Mouse (Mus musculus) stomach, embryonic 16.5 days (tissue): Measurements from ENCODE around the gene Rps2. TPM values are rescaled to one million over a fixed set of nuclear protein-coding genes. Genes with fewer than 3 reads are reported as not detected.
A peak's percentile ranks its signal among the peaks of the same experiment; 100 is the strongest.
"Not testable (repeated sequence)": the region's sequence is repeated elsewhere in the genome, so short reads cannot be mapped to it uniquely, and the experiment has no call there.

ENCODE experiments used
- ATAC-seq: fragments of 200-750 bp; cut with Nextera tagmentation; 2 replicates; pipeline ENCODE4 v1.8.0; 2017; ENCODE audit warnings: moderate number of reproducible peaks, moderate TSS enrichment; ENCODE audit not compliant: insufficient read depth, low FRiP score
- H3K27ac ChIP-seq: fragments of 300-500 bp; sonication (generic); 2 replicates; pipeline ENCODE4 v1.5.1; 2014; ENCODE audit warnings: low read length
- H3K27me3 ChIP-seq: fragments of 300-500 bp; sonication (generic); 2 replicates; pipeline ENCODE4 v1.6.1; 2014; ENCODE audit warnings: low read length, control low read depth, mixed read lengths; ENCODE audit not compliant: control insufficient read depth, insufficient read depth
- H3K36me3 ChIP-seq: fragments of 300-500 bp; sonication (generic); 2 replicates; pipeline ENCODE4 v1.6.1; 2014; ENCODE audit warnings: low read length; ENCODE audit not compliant: control insufficient read depth, insufficient read depth
- H3K4me1 ChIP-seq: fragments of 300-500 bp; sonication (generic); 2 replicates; pipeline ENCODE4 v1.6.1; 2014; ENCODE audit warnings: low read length, control low read depth, mixed read lengths; ENCODE audit not compliant: control insufficient read depth, insufficient read depth
- H3K4me2 ChIP-seq: fragments of 300-500 bp; sonication (generic); 2 replicates; pipeline ENCODE4 v1.6.1; 2014; ENCODE audit warnings: low read depth, low read length, mixed read lengths
- H3K4me3 ChIP-seq: fragments of 300-500 bp; sonication (generic); replicated peaks from 2 replicates; pipeline ENCODE4 v1.5.1; 2014; ENCODE audit warnings: mild to moderate bottlenecking, low read length
- H3K9ac ChIP-seq: fragments of 300-500 bp; sonication (generic); 2 replicates; pipeline ENCODE4 v1.6.1; 2014; ENCODE audit warnings: low read length
- H3K9me3 ChIP-seq: fragments of 300-500 bp; sonication (generic); replicated peaks from 2 replicates; pipeline ENCODE4 v1.6.1; 2016; ENCODE audit warnings: low read length, control low read depth; ENCODE audit not compliant: control insufficient read depth
- WGBS: fragments of 180-500 bp; shearing (Covaris S2); extraction: QIAGEN DNeasy Blood & Tissue Kit; methylation state at CpG from one replicate; pipeline ENCODE4 v1.1.7; 2014; 5-methylcytosine and 5-hydroxymethylcytosine counted together
- polyA plus RNA-seq: library from polyadenylated mRNA; unstranded; fragments of >200 nt; fragmentation: Nextera tagmentation; extraction: Ambion mirVana; gene quantifications from 2 replicates; pipeline ENCODE4 v1.2.1, GENCODE M21; 2015

Gene Rps2
- 1,212 and 1,230 TPM in 2 replicates for polyA plus RNA-seq

DNA sequence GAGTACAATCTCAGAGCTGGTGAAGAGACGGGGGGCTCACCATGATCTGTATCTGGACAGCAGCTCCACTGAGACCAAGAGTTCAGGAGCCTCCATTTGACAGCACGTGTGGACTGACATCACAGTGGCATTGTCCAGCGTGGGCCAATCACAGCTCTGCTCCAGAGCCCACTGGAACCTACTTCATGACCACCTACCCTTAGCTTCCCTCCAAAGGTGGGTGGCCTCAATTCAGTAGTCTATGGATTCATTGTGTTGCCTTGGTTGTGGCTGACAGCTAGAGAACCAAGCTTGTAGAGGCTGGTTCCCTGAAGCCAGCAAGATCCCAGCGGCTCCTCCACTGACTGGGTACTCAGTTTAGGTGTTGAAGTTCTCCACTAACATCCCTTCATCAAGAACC is at the start of gene Rps2, which contains the start of gene Rnf151:
Gene Rps2, plus strand, starts transcription at position 174 of the 400 bp plus-strand sequence.
Gene Rnf151, minus strand, starts transcription at position 121 of the 400 bp plus-strand sequence.
- Histone ChIP-seq H3K9ac (peak within 1 kb of the TSS; percentile 95), H3K27me3 (no peaks in the 10 kb centered on the region), H3K27ac (no peak within 1 kb of the TSS), H3K4me2 (peak within 1 kb of the TSS; percentile 48), H3K36me3 (0 out of 2 replicates have a peak, but pooled peaks cover 3% of the 10 kb centered on the region), H3K9me3 (no peaks in the 10 kb centered on the region), H3K4me1 (peaks cover 14% of the 10 kb centered on the region), H3K4me3 (peak within 1 kb of the TSS; percentile 94)
- WGBS: 91% methylated on average over 4 of the region's 4 CpGs
- ATAC-seq: no peak

- H3K9me3 ChIP-seq, H3K36me3 ChIP-seq, ATAC-seq, H3K27me3 ChIP-seq: not testable (repeated sequence)
- H3K27ac ChIP-seq: peak overlapping the region; percentile 78
- peak overlapping the region; percentile 69 for H3K4me2 ChIP-seq
- H3K4me1 ChIP-seq: peaks cover 33% of the 10 kb centered on the region
- H3K9ac ChIP-seq: peak overlapping the region; percentile 99
- 7% methylated on average over 15 of the region's 15 CpGs for WGBS
- H3K4me3 ChIP-seq: peak overlapping the region; percentile 99
Measured at GRCm38 (mm10) chr17:24669214-24669544, 48.7 kb upstream of the Rps2 start.

DNA sequence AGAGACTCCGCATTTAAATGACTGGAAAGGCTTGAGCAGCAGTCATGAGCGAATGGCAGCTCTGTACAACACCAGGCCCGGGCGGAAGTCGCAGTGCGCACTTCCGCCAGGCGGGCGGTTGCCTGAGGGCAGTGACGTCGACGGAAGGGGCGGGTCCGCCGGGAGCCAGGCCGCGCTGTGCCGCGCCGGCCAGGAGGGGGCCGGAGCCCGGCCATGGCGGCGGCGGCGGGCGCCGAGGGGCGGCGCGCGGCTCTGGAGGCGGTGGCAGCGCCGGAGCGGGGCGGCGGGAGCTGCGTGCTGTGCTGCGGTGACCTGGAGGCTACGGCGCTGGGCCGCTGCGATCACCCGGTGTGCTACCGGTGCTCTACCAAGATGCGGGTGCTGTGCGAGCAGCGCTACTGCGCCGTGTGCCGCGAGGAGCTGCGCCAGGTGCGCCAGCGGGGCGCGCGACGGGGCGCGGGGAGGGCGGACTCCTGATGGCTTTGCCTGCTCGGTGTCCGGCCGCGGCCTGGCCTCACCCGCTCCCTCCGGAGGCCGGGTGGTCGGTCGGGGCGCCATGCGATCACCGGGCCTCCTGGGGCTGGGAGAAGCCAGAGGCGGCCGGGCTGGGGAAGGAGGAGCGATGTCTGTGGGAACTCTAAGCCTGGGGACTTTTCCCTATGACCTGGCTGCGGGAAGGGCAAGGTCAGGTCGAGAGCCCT is 48.2 kb upstream of the Rps2 start, which contains the start of gene Zfp598:
Gene Zfp598, plus strand, starts transcription at position 143 of the 701 bp plus-strand sequence.
- Histone ChIP-seq H3K4me3 (peak within 1 kb of the TSS; percentile 99), H3K4me1 (peaks cover 33% of the 10 kb centered on the region), H3K4me2 (peak within 1 kb of the TSS; percentile 96), H3K36me3 (no peaks in the 10 kb centered on the region), H3K9ac (peak within 1 kb of the TSS; percentile 99), H3K27ac (peak within 1 kb of the TSS; percentile 86), H3K9me3 (no peaks in the 10 kb centered on the region), H3K27me3 (no peaks in the 10 kb centered on the region)
- WGBS: under 1% methylated on average over 75 of the region's 80 CpGs
- ATAC-seq: peak; percentile 98

GRCm38 (mm10) chr17:24670246-24670844 is 47.6 kb upstream of the Rps2 start:
- Histone ChIP-seq H3K27ac (peak overlapping the region; percentile 86), H3K4me3 (peak overlapping the region; percentile 99), H3K27me3 (no peaks in the 10 kb centered on the region), H3K4me1 (peaks cover 33% of the 10 kb centered on the region), H3K9ac (peak overlapping the region; percentile 99), H3K36me3 (no peaks in the 10 kb centered on the region), H3K9me3 (no peaks in the 10 kb centered on the region), H3K4me2 (peak overlapping the region; percentile 96)
- WGBS: 6% methylated on average over 8 of the region's 8 CpGs
- ATAC-seq: no peak; the same call in 1 of the 2 replicates

GRCm38 (mm10) chr17:24671346-24671745 is 46.6 kb upstream of the Rps2 start:
- H3K4me3 ChIP-seq: no peak overlapping the region; the same call in 1 of the 2 replicates
- H3K9ac ChIP-seq: peak overlapping the region; percentile 99
- ATAC-seq: no peak

DNA sequence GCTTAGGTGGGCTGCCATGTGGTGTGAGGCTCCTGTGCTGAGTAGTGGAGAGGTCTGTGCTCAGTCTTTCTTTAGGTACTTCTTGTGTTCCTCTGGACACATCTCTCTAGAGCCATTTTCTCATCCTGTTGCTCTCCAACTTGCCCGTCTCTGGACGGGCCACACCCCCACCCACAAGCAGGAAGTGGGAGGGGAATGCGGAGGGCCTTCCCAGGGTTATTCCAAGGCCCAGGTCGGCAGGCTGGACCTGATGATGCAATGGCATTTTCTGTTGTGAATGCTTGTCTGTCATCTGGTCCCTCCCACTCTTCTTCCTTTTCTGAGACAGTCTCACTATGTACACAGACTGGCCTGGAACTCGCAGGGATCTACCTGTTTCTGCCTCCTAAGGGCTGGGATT is 45.8 kb upstream of the Rps2 start:
- Histone ChIP-seq H3K4me2 (peak overlapping the region; percentile 35), H3K27me3 (no peaks in the 10 kb centered on the region), H3K9ac (peak overlapping the region; percentile 38), H3K36me3 (no peaks in the 10 kb centered on the region; the same call in 1 of the 2 replicates), H3K4me1 (peaks cover 33% of the 10 kb centered on the region), H3K9me3 (no peaks in the 10 kb centered on the region), H3K27ac (peak overlapping the region; percentile 40; the same call in 1 of the 2 replicates), H3K4me3 (peak overlapping the region; percentile 7; the same call in 1 of the 2 replicates)
- ATAC-seq: no peak; the same call in 1 of the 2 replicates
- 10% methylated on average over 5 of the region's 5 CpGs for WGBS

More at GRCm38 (mm10) chr17:24671346-24671745, 46.6 kb upstream of the Rps2 start:
- Histone ChIP-seq H3K4me1 (peaks cover 33% of the 10 kb centered on the region), H3K9me3 (no peaks in the 10 kb centered on the region), H3K27ac (0 out of 2 replicates have a peak overlapping the region, but pooled peaks have one; percentile 40), H3K4me2 (peak overlapping the region; percentile 96), H3K27me3 (no peaks in the 10 kb centered on the region), H3K36me3 (no peaks in the 10 kb centered on the region)
- WGBS: 54% methylated on average over 5 of the region's 5 CpGs

DNA sequence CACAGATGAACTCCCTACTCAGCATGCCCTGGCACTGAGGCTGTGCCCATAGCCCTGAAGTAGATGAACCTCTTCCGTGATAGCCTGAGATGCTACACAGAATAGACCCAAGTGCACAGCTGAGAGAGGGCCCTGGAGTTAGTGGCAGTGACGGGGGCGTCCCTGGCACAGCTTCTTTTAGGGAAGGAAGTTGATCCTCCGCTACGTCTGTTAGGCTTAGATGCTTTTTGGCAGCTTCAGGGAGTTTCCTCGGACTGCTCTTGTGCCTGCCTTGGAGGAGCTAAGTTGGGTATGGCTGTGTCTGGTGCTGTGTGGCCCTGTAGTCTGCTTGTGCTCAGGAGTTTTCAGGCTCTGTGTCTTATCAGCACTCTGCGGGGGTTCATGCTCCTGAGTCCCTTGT is 43.6 kb upstream of the Rps2 start:
- Histone ChIP-seq H3K9me3 (no peaks in the 10 kb centered on the region), H3K4me1 (peaks cover 34% of the 10 kb centered on the region), H3K9ac (no peak overlapping the region), H3K4me3 (no peak overlapping the region), H3K27me3 (no peaks in the 10 kb centered on the region), H3K4me2 (no peak overlapping the region), H3K36me3 (peaks cover 13% of the 10 kb centered on the region; the same call in 1 of the 2 replicates), H3K27ac (no peak overlapping the region)
- ATAC-seq: no peak
- WGBS: 78% methylated on average over 7 of the region's 7 CpGs

GRCm38 (mm10) chr17:24676187-24676586 is 41.7 kb upstream of the Rps2 start:
- WGBS: 56% methylated on average over 2 of the region's 2 CpGs
- H3K9ac ChIP-seq: no peak overlapping the region
- H3K4me2 ChIP-seq: no peak overlapping the region
- no peak overlapping the region for H3K4me3 ChIP-seq
- no peaks in the 10 kb centered on the region for H3K9me3 ChIP-seq
- no peak overlapping the region for H3K27ac ChIP-seq
- H3K36me3 ChIP-seq: peaks cover 23% of the 10 kb centered on the region
- H3K4me1 ChIP-seq: peaks cover 25% of the 10 kb centered on the region
- H3K27me3 ChIP-seq: no peaks in the 10 kb centered on the region
- ATAC-seq: no peak

DNA sequence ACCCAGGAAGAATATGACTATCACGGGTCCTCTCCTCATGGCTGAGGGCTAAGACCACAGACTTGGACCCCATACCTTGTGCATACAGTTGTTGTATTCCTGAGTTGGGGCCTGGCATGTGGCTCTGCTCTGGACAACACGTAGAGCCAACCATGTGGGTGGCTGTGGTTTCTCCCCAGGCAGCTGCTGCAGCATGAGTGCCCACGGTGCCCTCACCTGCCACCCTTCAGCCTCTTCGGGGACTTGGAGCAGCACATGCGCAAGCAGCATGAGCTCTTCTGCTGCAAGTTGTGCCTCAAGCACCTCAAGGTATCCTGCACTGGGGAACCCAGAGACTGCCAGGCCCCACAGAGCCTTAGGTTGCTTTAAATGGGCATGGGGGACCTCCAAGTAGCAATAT is 41.0 kb upstream of the Rps2 start:
- peaks cover 18% of the 10 kb centered on the region for H3K4me1 ChIP-seq
- no peak overlapping the region for H3K4me2 ChIP-seq
- no peaks in the 10 kb centered on the region for H3K27me3 ChIP-seq
- H3K4me3 ChIP-seq: no peak overlapping the region
- 89% methylated on average over 5 of the region's 5 CpGs for WGBS
- no peak for ATAC-seq
- peaks cover 23% of the 10 kb centered on the region for H3K36me3 ChIP-seq
- no peak overlapping the region for H3K9ac ChIP-seq
- no peaks in the 10 kb centered on the region for H3K9me3 ChIP-seq
- H3K27ac ChIP-seq: no peak overlapping the region
